Mouse (Mus musculus): Measurements from ENCODE around the gene Rybp.

The Rybp gene

GRCm38 (mm10) chr6:100287334-100288015 is at the start of gene Rybp:
Gene Rybp (minus strand): TSS chr6:100287485.
- no peak for TF ChIP-seq GATA4 (IDR thresholded peaks at IDR 0.05; ENCODE audit: insufficient replicate concordance, low read length)

GRCm38 (mm10) chr6:100336591-100337148 is 49.4 kb upstream of the Rybp start:
- TF ChIP-seq GATA4 (IDR thresholded peaks at IDR 0.05; ENCODE audit: insufficient replicate concordance, low read length) = no peak

DNA sequence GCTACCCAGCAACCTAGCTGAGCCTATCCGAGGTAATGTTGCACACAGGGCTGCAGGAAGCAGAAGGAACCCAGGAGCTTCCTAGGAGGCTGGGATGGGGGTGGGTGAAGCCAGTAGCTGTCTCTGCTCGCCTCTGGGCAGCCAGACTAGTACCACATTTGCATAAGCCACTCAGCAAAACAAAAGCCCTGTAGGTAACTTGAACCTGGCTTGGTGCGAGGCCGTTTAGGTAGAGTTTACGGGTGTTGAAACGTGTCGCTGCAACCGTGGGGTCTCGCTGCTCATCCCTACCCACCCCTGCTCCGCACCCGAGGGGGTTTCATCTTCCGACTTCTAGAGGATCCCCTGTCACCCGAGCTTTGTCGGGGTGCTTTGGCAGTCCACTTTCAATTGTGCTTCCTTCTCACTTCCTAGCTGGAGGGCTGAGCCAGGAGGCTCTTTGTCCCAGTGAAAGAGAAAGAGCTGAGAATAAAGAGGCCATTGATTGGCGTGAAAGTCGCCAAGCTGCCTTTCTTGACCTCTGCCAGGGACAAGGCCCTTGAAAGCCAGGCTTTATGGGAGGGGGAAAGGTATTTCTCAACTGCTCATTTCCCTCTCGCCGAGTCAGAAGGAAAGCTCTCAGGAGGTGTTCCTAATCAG is 48.3 kb upstream of the Rybp start:
- TF ChIP-seq GATA4 (IDR thresholded peaks at IDR 0.05; ENCODE audit: insufficient replicate concordance, low read length) = no peak

DNA sequence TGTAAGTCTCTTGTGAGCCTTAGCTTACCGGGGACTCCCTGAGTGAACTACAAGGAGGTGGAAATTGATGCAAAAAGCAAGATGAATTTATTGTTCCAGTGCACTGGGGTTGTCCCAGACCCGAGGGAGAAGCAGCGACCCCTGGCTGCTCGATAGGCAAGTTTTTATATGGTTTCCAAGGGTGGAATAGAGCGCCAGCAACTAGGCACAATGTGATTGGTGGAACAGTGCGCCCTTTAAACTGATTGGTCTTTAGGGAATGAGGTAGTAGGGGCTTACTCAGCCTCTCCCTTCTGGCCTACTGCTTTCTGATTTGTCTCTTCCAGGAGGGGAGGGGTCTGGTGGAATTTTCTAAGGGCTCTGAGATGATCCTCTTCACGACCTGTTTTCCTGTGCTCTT is 46.5 kb upstream of the Rybp start:
- no peak for TF ChIP-seq GATA4 (IDR thresholded peaks at IDR 0.05; ENCODE audit: insufficient replicate concordance, low read length)

DNA sequence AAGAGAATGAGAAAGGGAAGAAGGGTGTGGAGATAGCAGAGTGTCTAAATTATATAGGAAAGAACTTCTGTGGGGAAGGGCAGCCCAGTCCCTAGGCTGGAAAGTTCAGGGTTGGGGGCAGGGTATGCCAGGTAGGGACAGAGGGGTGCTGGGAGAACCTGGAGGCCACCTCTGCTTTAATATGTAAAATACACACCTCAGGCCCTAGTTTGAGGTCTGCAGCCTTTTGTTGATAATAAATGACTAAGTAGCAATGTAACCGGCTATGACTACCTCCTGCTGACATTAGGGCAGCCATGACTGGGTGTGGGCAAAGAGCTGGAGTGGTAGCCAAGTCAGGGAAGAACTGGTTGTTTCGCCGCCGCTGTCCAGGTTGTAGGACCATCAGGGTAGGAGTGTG is 45.2 kb upstream of the Rybp start:
- no peak for TF ChIP-seq GATA4 (IDR thresholded peaks at IDR 0.05; ENCODE audit: insufficient replicate concordance, low read length)

GRCm38 (mm10) chr6:100331582-100331981 is 44.3 kb upstream of the Rybp start:
- no peak for TF ChIP-seq GATA4 (IDR thresholded peaks at IDR 0.05; ENCODE audit: insufficient replicate concordance, low read length)

- TF ChIP-seq GATA4 (IDR thresholded peaks at IDR 0.05; ENCODE audit: insufficient replicate concordance, low read length) = no peak
Observed at GRCm38 (mm10) chr6:100331055-100331454, 43.8 kb upstream of the Rybp start.

DNA sequence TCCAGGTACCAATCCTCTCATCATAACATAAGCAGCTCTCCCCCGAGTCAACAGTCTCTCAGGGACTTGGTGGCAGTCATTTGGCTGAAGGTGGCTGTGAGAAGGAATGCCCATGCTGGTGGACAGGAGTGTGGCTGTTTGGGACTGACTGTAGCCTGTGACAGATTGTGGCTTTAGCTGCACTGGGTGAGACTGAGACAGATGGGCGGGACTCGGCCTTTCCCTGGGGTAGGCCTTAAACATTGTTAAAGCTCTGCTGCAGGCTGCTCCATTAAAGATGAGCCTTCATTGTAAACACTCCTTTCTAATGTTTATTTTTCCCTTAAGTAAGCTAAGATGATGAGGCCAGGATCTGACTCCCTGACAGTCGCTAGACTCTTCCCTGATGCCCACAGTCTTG is 42.3 kb upstream of the Rybp start:
- TF ChIP-seq GATA4 (IDR thresholded peaks at IDR 0.05; ENCODE audit: insufficient replicate concordance, low read length) = no peak

GRCm38 (mm10) chr6:100327050-100327449 is 39.8 kb upstream of the Rybp start:
- no peak for TF ChIP-seq GATA4 (IDR thresholded peaks at IDR 0.05; ENCODE audit: insufficient replicate concordance, low read length)

- no peak for TF ChIP-seq GATA4 (IDR thresholded peaks at IDR 0.05; ENCODE audit: insufficient replicate concordance, low read length)
Observed at GRCm38 (mm10) chr6:100323756-100324430, 36.6 kb upstream of the Rybp start.

- TF ChIP-seq GATA4 (IDR thresholded peaks at IDR 0.05; ENCODE audit: insufficient replicate concordance, low read length) = no peak
Observed at GRCm38 (mm10) chr6:100322561-100322960, 35.3 kb upstream of the Rybp start.

DNA sequence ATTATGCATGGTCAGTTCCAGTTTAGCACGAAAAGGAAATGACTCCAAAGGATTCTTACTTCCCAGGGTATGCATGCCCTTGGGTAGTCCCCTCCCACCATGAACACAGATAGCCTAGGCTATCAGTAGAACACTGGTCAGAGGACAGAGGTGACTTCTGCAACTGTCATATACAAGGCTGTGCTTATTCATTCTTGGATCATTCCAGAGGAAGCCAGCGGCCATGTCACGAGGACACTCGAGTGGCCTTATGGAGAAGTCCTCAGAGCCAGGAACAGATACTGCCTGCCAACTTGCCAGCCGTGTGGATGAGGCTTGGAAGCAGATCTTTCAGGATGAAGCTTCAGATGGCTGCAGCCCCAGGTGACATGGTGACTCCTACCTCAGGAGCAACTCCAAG is 34.9 kb upstream of the Rybp start:
- peak; percentile 55; the same call in 1 of the 2 replicates for TF ChIP-seq GATA4 (IDR thresholded peaks at IDR 0.05; ENCODE audit: insufficient replicate concordance, low read length)

DNA sequence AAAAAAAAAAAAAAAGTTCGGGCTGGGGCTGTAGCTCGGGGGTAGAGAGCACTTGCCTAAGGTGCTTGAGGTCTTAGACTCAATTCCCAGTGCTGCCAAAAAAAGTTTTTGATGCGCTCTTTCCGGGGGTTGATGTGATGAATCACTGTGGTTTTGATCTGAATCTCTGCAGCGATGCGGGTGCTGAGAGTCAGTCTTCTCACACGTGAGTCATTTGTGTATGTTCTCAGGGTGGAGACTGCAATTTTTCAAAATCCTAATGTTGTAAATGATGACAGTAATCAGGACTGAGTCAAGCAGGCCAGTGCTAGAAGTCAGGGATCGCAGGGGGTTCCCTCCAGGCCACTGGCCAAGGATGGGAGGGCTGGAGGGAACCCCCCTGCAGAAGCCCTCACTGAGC is 26.9 kb upstream of the Rybp start:
- no peak for TF ChIP-seq GATA4 (IDR thresholded peaks at IDR 0.05; ENCODE audit: insufficient replicate concordance, low read length)

DNA sequence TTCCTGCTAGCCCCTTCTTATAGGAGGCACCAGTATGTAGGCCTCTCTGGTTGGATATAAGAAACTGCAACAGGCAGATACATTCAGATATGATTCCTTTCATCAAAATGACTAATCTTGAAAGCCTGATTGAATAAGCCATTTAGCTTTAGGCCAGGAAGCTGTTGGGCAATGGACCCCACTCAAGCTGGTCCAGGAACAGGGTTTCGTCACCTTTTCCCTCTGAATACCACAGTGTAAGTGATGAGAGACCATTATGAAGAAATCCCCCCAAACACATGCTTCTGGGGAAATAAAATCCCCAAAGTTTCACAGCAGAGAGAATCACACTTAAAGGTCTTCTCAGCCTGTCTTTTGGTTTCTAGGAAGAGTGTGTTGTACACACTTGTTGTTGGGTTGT is 23.9 kb upstream of the Rybp start:
- no peak for TF ChIP-seq GATA4 (IDR thresholded peaks at IDR 0.05; ENCODE audit: insufficient replicate concordance, low read length)

GRCm38 (mm10) chr6:100304831-100305230 is 17.5 kb upstream of the Rybp start:
- no peak for TF ChIP-seq GATA4 (IDR thresholded peaks at IDR 0.05; ENCODE audit: insufficient replicate concordance, low read length)
